Mouse (Mus musculus) layer of hippocampus, postnatal 14 days (tissue): Measurements from ENCODE around the gene 6030458C11Rik. TPM values are rescaled to one million over a fixed set of nuclear protein-coding genes. Genes with fewer than 3 reads are reported as not detected.

Source experiments
- DNase-seq, 2 experiments: peaks; one replicate each; pipeline ENCODE4 v3.0.0; 2021 to 2022; ENCODE audit warnings: low spot score in 2 of 2, mixed read lengths in 1 of 2
- microRNA-seq, 2 experiments: library from miRNA; unstranded; fragments of <30 nt; microRNA quantifications; one replicate each; pipeline ENCODE4 v1.2.0; 2021
- total RNA-seq, 2 experiments: library from RNA; stranded (reverse); gene quantifications; 2 replicates each; pipeline ENCODE4 v1.2.3; 2021

Gene 6030458C11Rik
- total RNA-seq, 2 experiments from 2014 or later, result 24.3 to 25.8 TPM

DNA sequence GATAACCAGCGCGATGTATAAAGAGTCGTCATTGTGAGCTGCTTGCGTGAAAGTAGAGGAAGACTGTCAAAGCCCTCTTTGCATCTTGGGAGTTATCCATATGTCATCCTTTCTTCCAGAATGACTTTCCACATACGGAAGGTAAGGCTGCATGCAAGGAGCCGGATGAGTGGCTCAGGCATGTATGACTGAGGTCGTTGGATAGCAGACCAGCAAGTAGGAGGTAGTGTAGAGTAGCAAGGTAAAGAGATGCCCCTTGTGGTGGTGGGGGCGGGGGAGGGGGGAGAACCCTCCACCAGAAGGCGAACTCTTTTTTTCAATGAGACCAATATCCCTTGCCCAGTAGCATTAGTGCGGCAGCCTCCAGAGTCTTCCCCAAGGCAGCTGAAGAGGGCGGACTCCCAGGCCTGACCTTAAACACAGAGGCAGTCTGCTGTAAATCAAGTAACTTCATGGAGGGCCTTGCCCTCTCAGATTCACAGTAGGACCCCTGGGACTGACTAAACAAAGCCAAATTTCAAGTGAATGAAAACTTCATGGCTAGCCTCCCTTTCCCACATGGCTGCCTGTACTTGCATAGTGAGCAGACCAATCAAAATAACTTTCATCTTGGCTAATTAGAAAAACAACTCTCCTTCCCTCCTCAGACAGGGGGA lies 62.1 kb downstream of the 6030458C11Rik start:
- DNase-seq, result no peak

- DNase-seq, result no peak
Observed at GRCm38 (mm10) chr15:12760747-12761146, 63.7 kb downstream of the 6030458C11Rik start.

DNA sequence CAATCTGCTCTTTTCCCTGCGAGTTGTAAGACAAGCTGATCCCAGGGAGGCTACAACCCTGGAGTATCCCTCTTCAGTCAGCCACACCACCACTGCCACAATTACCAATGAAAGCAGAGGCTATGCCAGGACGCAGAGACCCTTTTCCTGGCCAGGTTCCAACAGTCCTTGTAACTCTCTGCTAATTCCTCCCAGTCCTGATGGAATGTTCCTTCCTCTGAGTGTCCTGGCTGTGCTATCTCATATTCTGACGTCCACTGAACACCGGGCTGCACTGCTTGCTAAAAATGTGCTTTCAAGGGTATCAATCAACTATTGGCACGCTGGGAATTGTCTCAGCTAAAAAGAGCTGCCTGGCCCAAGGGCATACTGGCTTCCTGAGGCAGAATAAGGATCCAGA lies 66.0 kb downstream of the 6030458C11Rik start:
- DNase-seq, result no peak

Small RNAs within 50 kb of the gene (microRNA-seq; reads per million reads assigned to microRNA genes)
- gene Gm47288, result 0 reads per million in 2 experiments

Other genes starting within 250 kb of the 6030458C11Rik start
- 10 to 100 TPM; 44.2 to 47.2 TPM for gene Pdzd2, start 84.7 kb downstream of the 6030458C11Rik start, total RNA-seq
- gene Drosha, start 166 bp upstream of the 6030458C11Rik start, total RNA-seq, result 10 to 100 TPM; 82.3 to 87.7 TPM